In genomic region chr5:33245701-33246100, GRCm38 (mm10) we compare ENCODE assay signal across 8 mouse cellular contexts. TPM values are rescaled to one million over a fixed set of nuclear protein-coding genes. Genes with fewer than 3 reads are reported as not detected.
A peak's percentile ranks its signal among the peaks of the same experiment; 100 is the strongest.
DNase-seq lines count a peak whose midpoint lies in the region; ATAC-seq and TF ChIP-seq lines count a peak whose summit lies in the region.

No protein-coding gene starts in this region.

- H3K79me2 ChIP-seq in liver, adult 2 months (ENCODE audit: control insufficient read depth, insufficient read depth, low read length): no peaks in the 10 kb centered on the region

- peaks cover 20% of the 10 kb centered on the region for H3K36me3 ChIP-seq in liver, adult 2 months (ENCODE audit: control insufficient read depth, insufficient read depth, low read length)
- peaks cover 52% of the 10 kb centered on the region for H3K36me3 ChIP-seq in embryonic facial prominence, embryonic 14.5 days (ENCODE audit: control insufficient read depth, insufficient read depth, low read length)
- peaks cover 30% of the 10 kb centered on the region for H3K36me3 ChIP-seq in midbrain, embryonic 11.5 days (ENCODE audit: control insufficient read depth, insufficient read depth, low read length)

- TF ChIP-seq CTCF in liver, adult 2 months (IDR thresholded peaks at IDR 0.05; ENCODE audit: low read depth, low read length): no peak

- no peak for TF ChIP-seq POLR2A in liver, adult 2 months (IDR thresholded peaks at IDR 0.05; ENCODE audit: extremely low read depth, insufficient read depth, low read length)

- no peak overlapping the region for H3K4me3 ChIP-seq in liver, adult 2 months (ENCODE audit: insufficient read depth, low read depth, low read length)
- H3K4me3 ChIP-seq in embryonic facial prominence, embryonic 14.5 days (ENCODE audit: low read depth, low read length): no peak overlapping the region
- no peak overlapping the region for H3K4me3 ChIP-seq in midbrain, embryonic 11.5 days (ENCODE audit: low read depth, low read length)

- H3K4me1 ChIP-seq in liver, adult 2 months (ENCODE audit: control insufficient read depth, insufficient read depth, low read length): peaks cover 2% of the 10 kb centered on the region
- H3K4me1 ChIP-seq in embryonic facial prominence, embryonic 14.5 days (ENCODE audit: control insufficient read depth, insufficient read depth, low read length): no peaks in the 10 kb centered on the region
- H3K4me1 ChIP-seq in midbrain, embryonic 11.5 days (ENCODE audit: control insufficient read depth, insufficient read depth, low read length): no peaks in the 10 kb centered on the region

- 0 out of 2 replicates have a peak, but pooled peaks have one; percentile 26 for ATAC-seq in embryonic facial prominence, embryonic 14.5 days (ENCODE audit: low read depth)
- 0 out of 2 replicates have a peak, but pooled peaks have one; percentile 24 for ATAC-seq in midbrain, embryonic 11.5 days (ENCODE audit: low FRiP score)
- ATAC-seq in megakaryocyte, adult 5-6 weeks (ENCODE audit: poor library complexity, severe bottlenecking): no peak

- no peak overlapping the region for H3K4me2 ChIP-seq in embryonic facial prominence, embryonic 14.5 days (ENCODE audit: low read depth, low read length)
- no peak overlapping the region for H3K4me2 ChIP-seq in midbrain, embryonic 11.5 days

- no peak overlapping the region for H3K9ac ChIP-seq in liver, adult 2 months (ENCODE audit: low read depth, low read length)
- H3K9ac ChIP-seq in embryonic facial prominence, embryonic 14.5 days (ENCODE audit: low read depth, low read length): no peak overlapping the region
- H3K9ac ChIP-seq in midbrain, embryonic 11.5 days (ENCODE audit: low read length): no peak overlapping the region

- peak; percentile 31 for DNase-seq in liver, adult 2 months (ENCODE audit: extremely low read depth, low read depth, low spot score)
- no peak for DNase-seq in liver
- DNase-seq in embryonic facial prominence, embryonic 14.5 days (ENCODE audit: low spot score): no peak
- peak; percentile 76 for DNase-seq in heart, postnatal 25 days (ENCODE audit: low spot score)
- DNase-seq in layer of hippocampus, adult 9-11 months: peak; percentile 49
- no peak for DNase-seq in midbrain, embryonic 11.5 days (ENCODE audit: low spot score, missing footprints)
- DNase-seq in testis, postnatal 10 days (ENCODE audit: low spot score): peak; percentile 68

- H3K9me3 ChIP-seq in embryonic facial prominence, embryonic 14.5 days (ENCODE audit: control insufficient read depth, low read length): no peaks in the 10 kb centered on the region
- no peaks in the 10 kb centered on the region for H3K9me3 ChIP-seq in midbrain, embryonic 11.5 days (ENCODE audit: control insufficient read depth, low read length)

- H3K27me3 ChIP-seq in liver, adult 2 months (ENCODE audit: control insufficient read depth, insufficient read depth, low read length): no peaks in the 10 kb centered on the region
- no peaks in the 10 kb centered on the region for H3K27me3 ChIP-seq in embryonic facial prominence, embryonic 14.5 days (replicated peaks; ENCODE audit: control insufficient read depth, insufficient read depth, low read length)
- H3K27me3 ChIP-seq in midbrain, embryonic 11.5 days (ENCODE audit: control insufficient read depth, insufficient read depth, low read length): no peaks in the 10 kb centered on the region

- WGBS in liver, adult 2 months: 37% methylated on average over 3 of the region's 3 CpGs
- 62% methylated on average over 3 of the region's 3 CpGs for WGBS in embryonic facial prominence, embryonic 14.5 days
- 91% methylated on average over 3 of the region's 3 CpGs for WGBS in midbrain, embryonic 11.5 days

- intact Hi-C loops in heart, postnatal 25 days (cut with DNase I): no loop called here

- peak overlapping the region; percentile 19; the same call in 1 of the 2 replicates for H3K27ac ChIP-seq in liver, adult 2 months (replicated peaks; ENCODE audit: insufficient read depth, low read depth, low read length)
- H3K27ac ChIP-seq in embryonic facial prominence, embryonic 14.5 days (replicated peaks; ENCODE audit: low read depth, low read length): peak overlapping the region; percentile 19; the same call in 1 of the 2 replicates
- no peak overlapping the region for H3K27ac ChIP-seq in midbrain, embryonic 11.5 days (ENCODE audit: low read depth, low read length)

RNA-seq across cellular contexts. Expression of gene Spon2, which starts 27.4 kb away (rescaled TPM):
- 1.2 and 2.4 TPM in 2 replicates for total RNA-seq in liver, adult 2 months (2014; rRNA removed)
- 5.3 and 11.1 TPM in 2 replicates for polyA plus RNA-seq in liver, adult 2 months (2012; rRNA removed)
- polyA plus RNA-seq in embryonic facial prominence, embryonic 14.5 days (2014; fragmentation: Nextera tagmentation; extraction: Ambion mirVana): 21.7 and 27.1 TPM in 2 replicates
- total RNA-seq in heart, postnatal 25 days (2021): 10 to 100 TPM in 1 of 2 experiments, 1 to 10 TPM in 1; 3.4 to 13.6 TPM
- 2.0 and 3.5 TPM in 2 replicates for polyA plus RNA-seq in midbrain, embryonic 11.5 days (2014; fragmentation: Nextera tagmentation; extraction: Ambion mirVana)
- total RNA-seq in megakaryocyte, adult 5-6 weeks (2015): 0.69 and 0.73 TPM in 2 replicates
- not detected in 2 replicates for total RNA-seq in megakaryocyte, adult 5-6 weeks (2017)

RNA-seq across cellular contexts. Expression of gene Ctbp1, which starts 29.1 kb away (rescaled TPM):
- total RNA-seq in liver, adult 2 months (2014; rRNA removed): 26.1 and 29.1 TPM in 2 replicates
- polyA plus RNA-seq in liver, adult 2 months (2012; rRNA removed): 89.9 and 97.6 TPM in 2 replicates
- 290 and 337 TPM in 2 replicates for polyA plus RNA-seq in embryonic facial prominence, embryonic 14.5 days (2014; fragmentation: Nextera tagmentation; extraction: Ambion mirVana)
- total RNA-seq in heart, postnatal 25 days (2021): 100 to 1,000 TPM; 208 to 209 TPM
- polyA plus RNA-seq in midbrain, embryonic 11.5 days (2014; fragmentation: Nextera tagmentation; extraction: Ambion mirVana): 487 and 546 TPM in 2 replicates
- 103 and 120 TPM in 2 replicates for total RNA-seq in megakaryocyte, adult 5-6 weeks (2015)
- total RNA-seq in megakaryocyte, adult 5-6 weeks (2017): 103 and 127 TPM in 2 replicates

Comparison
In these comparisons a context has a peak if more than half of its experiments do, and no peak if none do; other contexts are left out.
1. DNase-seq: peak in liver, adult 2 months (single experiment), heart, postnatal 25 days (single experiment), layer of hippocampus, adult 9-11 months (single experiment) and testis, postnatal 10 days (single experiment); none in liver (single experiment), embryonic facial prominence, embryonic 14.5 days (single experiment) and midbrain, embryonic 11.5 days (single experiment).